Mouse (Mus musculus) heart, adult 2 months (tissue): ENCODE measurements around the gene Mecr.

ENCODE experiments used
- CTCF ChIP-seq: fragments of 200-600 bp; IDR thresholded peaks from 2 replicates; pipeline ENCODE4 v1.8.1; 2022; ENCODE audit warnings: antibody characterized with exemption, mild to moderate bottlenecking, moderate library complexity
- EP300 ChIP-seq: fragments of 200-500 bp; IDR thresholded peaks from 2 replicates; pipeline ENCODE4 v1.6.1; 2011; ENCODE audit warnings: low read depth, low read length, control low read depth; ENCODE audit not compliant: insufficient read depth
- POLR2A ChIP-seq: fragments of 200-500 bp; IDR thresholded peaks from 2 replicates; pipeline ENCODE4 v1.6.1; 2011; ENCODE audit warnings: mild to moderate bottlenecking, low read depth, low read length, control low read depth; ENCODE audit not compliant: insufficient read depth

DNA sequence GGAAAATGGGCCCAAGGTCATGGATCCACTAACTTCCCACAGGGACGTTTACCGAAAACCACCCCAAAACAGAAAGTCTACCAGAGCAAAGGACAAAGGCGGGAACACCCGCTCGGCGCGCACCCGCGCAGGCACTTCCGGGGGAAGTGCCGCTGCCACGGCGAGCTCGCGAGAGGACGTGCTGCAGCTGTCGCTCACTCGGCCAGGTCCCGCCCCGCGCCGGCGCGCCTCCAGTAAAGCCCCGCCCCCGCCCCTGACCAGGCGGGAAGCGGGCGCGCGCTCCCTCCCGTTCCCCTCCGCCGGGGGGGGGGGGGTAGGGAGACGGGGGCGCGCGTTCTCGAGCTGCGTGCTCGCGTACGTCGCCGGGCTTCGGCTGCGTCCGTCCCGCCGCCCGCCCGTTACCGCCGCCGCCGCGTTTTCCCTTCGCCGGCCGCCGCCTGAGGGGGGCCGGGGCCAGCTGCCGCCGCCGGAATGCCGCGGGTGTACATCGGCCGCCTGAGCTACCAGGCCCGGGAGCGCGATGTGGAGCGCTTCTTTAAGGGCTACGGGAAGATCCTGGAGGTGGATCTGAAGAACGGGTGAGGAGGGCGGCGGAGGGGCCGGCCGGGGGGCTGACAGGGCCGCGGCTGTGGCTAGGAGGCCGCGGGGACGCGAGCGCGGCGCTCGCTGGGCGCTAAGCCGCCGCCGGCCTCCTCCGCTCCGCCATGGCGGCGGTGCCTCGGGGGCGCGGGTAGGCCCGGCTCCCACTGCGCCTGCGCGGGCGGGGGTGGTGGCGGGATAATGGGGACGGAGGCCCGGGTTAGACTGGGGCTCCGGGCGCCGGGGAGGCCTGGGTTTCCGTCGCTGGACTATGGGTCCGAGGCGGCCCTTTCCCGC is 30.3 kb downstream of the Mecr start, which contains the start of gene Srsf4:
- TF ChIP-seq CTCF (no peak), POLR2A (peak; percentile 99), EP300 (peak; percentile 65; the same call in 1 of the 2 replicates)
